Mouse (Mus musculus) G1E (cell line): ENCODE measurements around the gene Ephb3. TPM values are rescaled to one million over a fixed set of nuclear protein-coding genes. Genes with fewer than 3 reads are reported as not detected.

ENCODE experiments used
- ATAC-seq: 2 replicates; pipeline ENCODE4 v1.8.0; 2016; ENCODE audit warnings: mild to moderate bottlenecking; ENCODE audit not compliant: insufficient number of reproducible peaks, poor library complexity, low FRiP score, severe bottlenecking; ENCODE audit errors: extremely low read depth
- DNase-seq: peaks from one replicate; pipeline ENCODE4 v3.0.0; 2012; ENCODE audit warnings: low spot score
- H3K27me3 ChIP-seq: 2 replicates; pipeline ENCODE4 v1.6.1; 2012; ENCODE audit warnings: mild to moderate bottlenecking, low read length, inconsistent platforms; ENCODE audit not compliant: insufficient read depth
- H3K36me3 ChIP-seq: replicated peaks from 2 replicates; pipeline ENCODE3; 2012; ENCODE audit warnings: mild to moderate bottlenecking, inconsistent platforms
- H3K4me1 ChIP-seq: 2 replicates; pipeline ENCODE4 v1.6.1; 2012; ENCODE audit warnings: low read depth, low read length, inconsistent platforms, mixed read lengths; ENCODE audit not compliant: insufficient read depth
- H3K4me3 ChIP-seq: 2 replicates; pipeline ENCODE4 v1.5.1; 2012; ENCODE audit warnings: low read depth, mild to moderate bottlenecking, inconsistent platforms, low read length, moderate library complexity, mixed read lengths
- H3K9me3 ChIP-seq: replicated peaks from 2 replicates; pipeline ENCODE4 v1.6.1; 2012; ENCODE audit warnings: inconsistent platforms
- CTCF ChIP-seq: IDR thresholded peaks from 2 replicates; pipeline ENCODE4 v1.5.1; 2012; ENCODE audit warnings: low read depth, low read length, inconsistent platforms, mixed read lengths
- GATA1 ChIP-seq: IDR thresholded peaks from 2 replicates; pipeline ENCODE4 v1.6.1; 2012; ENCODE audit warnings: borderline replicate concordance, low read length, inconsistent platforms, mixed read lengths
- GATA2 ChIP-seq: IDR thresholded peaks from 2 replicates; pipeline ENCODE4 v1.6.1; 2012; ENCODE audit warnings: low read depth, low read length, inconsistent platforms, borderline replicate concordance
- POLR2AphosphoS5 ChIP-seq: IDR thresholded peaks from 2 replicates; pipeline ENCODE4 v1.6.1; 2012; ENCODE audit warnings: low read depth, low read length, inconsistent platforms; ENCODE audit not compliant: insufficient replicate concordance
- TAL1 ChIP-seq: conservative IDR thresholded peaks from 2 replicates; pipeline ENCODE4 v1.6.1; 2012; ENCODE audit warnings: low read depth, low read length, inconsistent platforms, mixed read lengths
- polyA plus RNA-seq: library from polyadenylated mRNA; stranded (reverse); fragments of >175 nt; gene quantifications from 2 replicates; pipeline ENCODE4 v1.2.3, GENCODE M21; 2012
- total RNA-seq, 2 experiments: library from RNA; stranded (forward) in 1 of 2; stranded (reverse) in 1 of 2; fragments of 200-1000 nt in 1 of 2; fragments of >200 nt in 1 of 2; fragmentation: Nextera tagmentation in 1 of 2; gene quantifications; 2 replicates each; pipeline ENCODE4 v1.2.3; 2014 to 2017

Ephb3 gene
- total and polyA plus RNA-seq, 3 experiments, result 0.82 TPM; not detected in 2

- no peak for ATAC-seq
- TF ChIP-seq POLR2AphosphoS5, result no peak
- no peak for TF ChIP-seq GATA2
- Histone ChIP-seq H3K9me3 (no peaks in the 10 kb centered on the region), H3K4me1 (no peaks in the 10 kb centered on the region), H3K27me3 (no peaks in the 10 kb centered on the region), H3K36me3 (no peaks in the 10 kb centered on the region), H3K4me3 (no peak overlapping the region)
- DNase-seq, result no peak
Observed at GRCm38 (mm10) chr16:21182108-21182507, 22.4 kb upstream of the Ephb3 start.

DNA sequence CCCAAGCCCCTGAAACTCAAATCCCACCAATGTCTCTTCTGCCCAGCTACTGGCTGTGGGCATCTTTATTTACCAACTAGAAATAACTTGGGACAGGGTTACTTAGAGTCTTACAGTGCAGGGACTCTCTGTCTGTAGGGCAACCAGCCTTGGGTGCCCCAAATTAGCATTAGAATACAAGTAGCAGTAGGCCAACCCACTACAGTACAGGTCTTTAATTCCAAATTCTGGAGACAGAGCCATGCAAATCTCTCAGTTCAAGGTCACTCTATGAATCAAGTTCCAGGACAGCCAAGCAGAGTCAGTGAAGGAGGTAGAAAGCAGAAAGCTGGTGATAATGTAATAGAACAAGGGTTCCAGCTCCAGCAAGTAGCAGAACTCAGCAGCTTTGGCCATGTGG is 19.9 kb upstream of the Ephb3 start:
- DNase-seq, result no peak
- Histone ChIP-seq H3K9me3 (no peaks in the 10 kb centered on the region), H3K4me3 (no peak overlapping the region), H3K4me1 (no peaks in the 10 kb centered on the region), H3K27me3 (no peaks in the 10 kb centered on the region), H3K36me3 (no peaks in the 10 kb centered on the region)
- no peak for ATAC-seq
- no peak for TF ChIP-seq POLR2AphosphoS5
- TF ChIP-seq GATA2, result no peak
- TF ChIP-seq CTCF, result no peak
- no peak for TF ChIP-seq TAL1
- TF ChIP-seq GATA1, result no peak

- H3K27me3 ChIP-seq, result no peaks in the 10 kb centered on the region
- H3K36me3 ChIP-seq, result no peaks in the 10 kb centered on the region
- ATAC-seq, result no peak
- H3K4me3 ChIP-seq, result no peak overlapping the region
- DNase-seq, result no peak
- TF ChIP-seq TAL1 (no peak), CTCF (no peak), POLR2AphosphoS5 (no peak), GATA1 (no peak), GATA2 (no peak)
- no peaks in the 10 kb centered on the region for H3K9me3 ChIP-seq
- H3K4me1 ChIP-seq, result no peaks in the 10 kb centered on the region
Observed at GRCm38 (mm10) chr16:21187568-21187967, 17.0 kb upstream of the Ephb3 start.

DNA sequence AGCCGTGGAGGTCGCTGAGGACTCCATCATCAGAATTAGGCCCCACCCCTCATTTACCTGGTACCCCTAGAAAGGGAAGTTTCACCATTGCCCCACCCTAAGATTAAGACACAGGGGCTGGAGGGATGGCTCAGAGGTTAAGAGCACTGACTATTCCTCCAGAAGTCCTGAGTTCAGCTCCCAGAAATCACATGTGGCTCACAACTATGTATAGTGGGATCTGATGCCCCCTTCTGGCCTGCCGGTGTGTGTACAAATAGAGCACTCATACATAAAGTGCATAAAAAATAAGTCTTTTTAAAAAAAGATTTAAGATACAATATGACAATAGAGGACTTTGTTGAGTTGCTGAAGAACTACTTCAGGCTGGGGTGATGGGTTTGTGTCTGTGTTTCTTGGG is 16.2 kb upstream of the Ephb3 start:
- Histone ChIP-seq H3K4me1 (no peaks in the 10 kb centered on the region), H3K9me3 (no peaks in the 10 kb centered on the region), H3K4me3 (no peak overlapping the region), H3K27me3 (no peaks in the 10 kb centered on the region), H3K36me3 (no peaks in the 10 kb centered on the region)
- no peak for ATAC-seq
- DNase-seq, result no peak
- no peak for TF ChIP-seq GATA2
- no peak for TF ChIP-seq GATA1
- TF ChIP-seq POLR2AphosphoS5, result no peak
- TF ChIP-seq CTCF, result no peak
- no peak for TF ChIP-seq TAL1

DNA sequence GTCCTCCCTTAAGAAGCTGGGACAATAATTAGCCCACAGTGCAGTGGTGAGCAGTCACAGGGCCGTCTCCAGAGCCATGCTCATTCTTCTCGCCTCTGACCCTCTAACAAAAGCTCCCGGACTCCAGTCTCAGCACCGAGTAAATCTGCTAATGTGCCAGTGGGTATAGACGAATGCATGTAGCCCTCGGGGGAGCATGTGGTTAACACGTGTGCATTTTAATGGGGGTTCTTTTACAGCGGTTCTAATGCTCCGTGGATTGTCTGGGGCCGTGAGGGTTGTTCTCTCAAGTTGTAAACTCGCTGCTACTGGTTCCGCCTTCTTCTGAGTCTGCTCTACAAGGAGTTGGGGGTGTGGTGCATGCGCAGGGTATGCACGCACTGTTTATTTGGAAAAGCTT is 13.0 kb upstream of the Ephb3 start:
- Histone ChIP-seq H3K27me3 (no peaks in the 10 kb centered on the region), H3K4me1 (no peaks in the 10 kb centered on the region), H3K36me3 (no peaks in the 10 kb centered on the region), H3K9me3 (no peaks in the 10 kb centered on the region), H3K4me3 (no peak overlapping the region)
- DNase-seq, result no peak
- TF ChIP-seq CTCF (no peak), GATA2 (no peak), GATA1 (no peak), TAL1 (no peak), POLR2AphosphoS5 (no peak)
- ATAC-seq, result no peak

- H3K9me3 ChIP-seq, result no peaks in the 10 kb centered on the region
- no peak for TF ChIP-seq TAL1
- no peak for TF ChIP-seq GATA2
- no peak for TF ChIP-seq GATA1
- no peak for TF ChIP-seq CTCF
- TF ChIP-seq POLR2AphosphoS5, result no peak
- DNase-seq (no peak), ATAC-seq (no peak)
- no peaks in the 10 kb centered on the region for H3K4me1 ChIP-seq
- H3K27me3 ChIP-seq, result no peaks in the 10 kb centered on the region
- no peak overlapping the region for H3K4me3 ChIP-seq
- no peaks in the 10 kb centered on the region for H3K36me3 ChIP-seq
Observed at GRCm38 (mm10) chr16:21192509-21193354, 11.8 kb upstream of the Ephb3 start.
